Mouse (Mus musculus): Measurements from ENCODE around the gene Jak1.

DNA sequence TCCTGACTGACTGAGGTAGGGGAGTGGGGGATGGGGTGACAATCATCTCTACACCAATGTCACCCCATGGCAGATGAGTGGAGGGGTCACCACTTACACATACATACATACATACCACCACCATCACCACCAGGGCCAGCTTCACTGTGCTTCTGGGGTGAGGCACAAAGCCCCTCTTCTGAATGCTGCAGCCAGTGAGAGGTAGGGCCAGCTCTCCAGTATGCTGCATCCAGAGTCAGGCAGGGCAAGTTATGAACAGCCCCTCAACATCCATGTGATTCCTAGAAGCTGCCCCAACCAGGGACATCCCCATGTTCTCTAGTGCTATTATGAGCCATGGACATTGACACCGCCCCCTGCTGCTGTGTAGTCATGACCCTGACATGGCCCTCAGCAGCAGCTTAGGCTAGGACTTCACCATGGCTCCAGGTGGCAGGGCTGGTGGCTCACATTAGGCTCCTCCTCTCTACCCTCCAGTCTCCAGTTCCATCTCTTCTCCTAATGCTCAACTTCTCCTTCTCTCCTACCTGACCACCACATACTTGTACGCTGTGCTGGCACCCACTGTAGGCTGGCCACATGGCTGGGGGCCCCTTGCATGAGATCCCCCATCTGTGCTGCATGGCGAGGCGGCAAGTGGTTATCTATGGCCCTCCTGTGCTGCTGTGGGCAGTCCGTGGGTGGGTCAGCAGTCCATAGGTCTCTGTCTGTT, 24.8 kb downstream of the Jak1 start:
- TF ChIP-seq TAL1 (IDR thresholded peaks at IDR 0.05; ENCODE audit: low read length): no peak
- TF ChIP-seq GATA1 (IDR thresholded peaks at IDR 0.05; ENCODE audit: low read length): no peak

Measured in erythroblast, embryonic 14.5 days (primary cell).